Mouse (Mus musculus): ENCODE measurements around the gene 4930452B06Rik.
"Not testable (repeated sequence)": the region's sequence is repeated elsewhere in the genome, so short reads cannot be mapped to it uniquely, and the experiment has no call there.

Gene 4930452B06Rik

GRCm38 (mm10) chr14:8665636-8666411, at the start of gene 4930452B06Rik:
Gene 4930452B06Rik (minus strand): TSS chr14:8666240.
- peak; percentile 83 for DNase-seq (ENCODE audit: low read depth, low spot score)

DNA sequence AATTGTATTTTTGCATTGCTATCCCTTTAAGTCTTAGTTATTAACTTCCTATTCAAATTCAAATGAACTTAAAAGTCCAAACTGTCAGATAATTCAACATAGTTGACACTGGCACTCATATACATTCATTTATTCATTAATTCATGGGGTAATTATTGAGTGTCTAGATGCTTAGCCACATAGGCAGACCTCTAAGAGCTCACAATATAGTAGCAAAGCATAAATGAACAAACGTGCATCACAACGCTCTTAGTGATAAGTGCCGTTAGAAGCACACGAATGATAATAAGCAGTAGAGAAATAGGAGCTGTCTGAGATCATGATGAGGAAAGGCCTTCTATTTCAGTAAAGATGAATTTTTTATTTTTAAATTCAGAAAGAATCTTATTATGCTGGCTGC, 46.6 kb upstream of the 4930452B06Rik start:
- DNase-seq (ENCODE audit: low read depth, low spot score), result no peak

- no peak for DNase-seq (ENCODE audit: low read depth, low spot score)
These were observed 23.4 kb upstream of the 4930452B06Rik start for GRCm38 (mm10) chr14:8689451-8689850.

- no peak for DNase-seq (ENCODE audit: low read depth, low spot score)
These were observed 22.4 kb upstream of the 4930452B06Rik start for GRCm38 (mm10) chr14:8688462-8688861.

DNA sequence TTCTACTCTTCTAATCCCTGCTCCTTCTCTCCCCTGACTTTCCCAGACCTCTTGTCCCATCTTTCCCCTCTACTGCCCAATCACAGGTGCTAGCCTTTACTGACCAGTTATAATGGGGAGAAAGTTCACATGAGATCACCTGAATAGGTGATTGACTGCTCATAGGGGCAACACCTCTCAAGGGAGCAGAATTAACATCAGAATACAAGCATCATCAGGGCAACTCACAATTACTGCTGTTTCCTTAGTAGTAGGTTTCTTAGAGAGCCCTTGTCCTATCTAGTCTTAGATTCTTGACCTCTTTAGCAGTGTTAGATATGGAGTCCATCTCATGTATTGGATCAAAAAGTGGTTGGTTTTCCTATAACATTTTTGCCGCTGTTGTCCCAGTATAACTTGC, 20.1 kb upstream of the 4930452B06Rik start:
- no peak for DNase-seq (ENCODE audit: low read depth, low spot score)

DNA sequence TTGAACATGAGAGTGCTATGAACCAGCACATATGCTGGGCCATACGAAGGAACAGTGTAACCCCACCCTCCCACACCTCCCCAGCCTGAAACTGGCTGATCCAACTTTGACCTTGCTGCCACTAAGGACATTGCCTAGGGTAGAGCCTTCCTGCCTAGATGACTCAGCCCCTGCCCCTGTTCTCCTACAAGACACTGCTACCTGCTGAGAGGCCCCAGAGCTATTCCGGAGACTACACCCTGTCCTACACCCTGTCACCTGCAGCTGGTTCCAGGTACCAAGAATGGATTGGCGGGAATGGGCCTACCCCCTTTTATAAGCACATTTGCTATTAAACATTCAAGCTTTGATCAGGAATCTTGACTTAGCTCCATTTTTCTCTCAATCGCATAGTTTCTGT, 13.9 kb upstream of the 4930452B06Rik start:
- no peak for DNase-seq (ENCODE audit: low read depth, low spot score)

DNA sequence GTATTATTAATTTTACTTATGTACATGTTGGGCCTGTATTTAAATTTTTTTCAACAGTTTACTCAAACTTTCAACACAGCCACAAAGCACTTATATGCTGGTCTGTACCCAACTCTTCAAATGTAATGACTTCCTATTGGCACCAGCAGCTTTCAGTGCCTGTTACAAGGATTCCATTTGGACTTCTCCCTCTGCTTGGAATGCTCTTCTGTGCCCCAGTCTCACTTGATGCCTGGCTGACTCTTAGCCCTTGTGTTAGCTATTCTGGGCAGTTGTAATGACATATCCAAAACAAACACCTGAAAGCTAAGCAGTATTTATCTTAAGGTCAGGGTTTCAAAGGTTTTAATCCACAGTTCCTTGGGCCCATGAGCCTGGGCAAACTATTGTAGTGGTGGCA, 5.7 kb downstream of the 4930452B06Rik start:
- no peak for DNase-seq (ENCODE audit: low read depth, low spot score)

DNA sequence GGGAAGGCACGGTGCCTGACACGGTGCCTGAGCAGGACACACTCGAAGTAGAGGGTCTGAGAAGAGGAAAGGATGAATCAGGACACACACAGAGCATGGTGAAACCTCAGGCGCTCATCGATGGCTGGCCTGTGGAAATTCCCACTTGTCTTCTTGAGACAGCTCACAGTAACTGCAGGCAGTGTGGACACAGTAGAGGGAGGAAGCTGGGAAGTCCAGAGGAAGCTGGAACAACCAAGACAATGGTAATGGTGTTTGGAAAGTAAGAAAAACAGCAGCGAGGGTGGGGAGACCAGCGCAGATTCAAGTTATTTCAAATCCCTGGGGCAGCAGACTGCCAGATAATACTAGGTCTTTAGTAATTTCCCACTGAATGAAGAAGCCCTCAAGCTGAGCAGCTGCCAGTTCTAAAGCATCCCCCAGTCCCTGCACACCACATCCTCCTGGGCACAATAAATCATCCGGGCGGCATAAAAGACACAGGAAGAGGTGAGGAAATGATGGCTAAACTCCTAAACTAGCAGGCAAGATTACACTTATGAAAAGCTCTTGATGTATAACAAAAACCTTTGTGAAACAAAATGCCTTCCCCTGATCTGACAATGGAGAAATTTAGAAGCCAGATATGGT, 24.3 kb downstream of the 4930452B06Rik start:
- DNase-seq (ENCODE audit: low read depth, low spot score), result no peak

DNA sequence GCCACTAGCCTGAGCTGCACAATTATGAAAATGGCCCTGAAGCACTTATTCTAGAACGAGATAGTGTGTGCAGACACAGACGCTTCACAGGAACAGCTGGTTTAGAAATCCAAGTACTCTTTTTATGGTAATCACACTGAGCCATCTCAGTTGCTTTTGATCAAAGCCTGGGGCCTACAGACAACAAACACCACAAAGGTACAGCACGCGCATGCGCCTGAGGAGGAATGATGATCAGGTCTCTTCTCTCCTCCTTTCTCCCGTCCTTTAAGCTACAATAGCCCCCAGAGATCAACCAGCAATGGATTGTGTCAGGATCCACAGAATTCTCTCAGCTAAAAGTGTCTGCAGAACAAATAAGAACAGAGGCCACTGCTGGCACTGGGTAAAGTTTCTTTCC, 33.8 kb downstream of the 4930452B06Rik start:
- DNase-seq (ENCODE audit: low read depth, low spot score), result no peak

GRCm38 (mm10) chr14:8628406-8628805, 37.6 kb downstream of the 4930452B06Rik start:
- DNase-seq (ENCODE audit: low read depth, low spot score), result no peak

GRCm38 (mm10) chr14:8627481-8627880, 38.6 kb downstream of the 4930452B06Rik start:
- DNase-seq (ENCODE audit: low read depth, low spot score), result no peak

- no peak for DNase-seq (ENCODE audit: low read depth, low spot score)
These were observed 44.9 kb downstream of the 4930452B06Rik start for GRCm38 (mm10) chr14:8621164-8621563.

GRCm38 (mm10) chr14:8620580-8620979, 45.5 kb downstream of the 4930452B06Rik start:
- DNase-seq (ENCODE audit: low read depth, low spot score), result no peak

DNA sequence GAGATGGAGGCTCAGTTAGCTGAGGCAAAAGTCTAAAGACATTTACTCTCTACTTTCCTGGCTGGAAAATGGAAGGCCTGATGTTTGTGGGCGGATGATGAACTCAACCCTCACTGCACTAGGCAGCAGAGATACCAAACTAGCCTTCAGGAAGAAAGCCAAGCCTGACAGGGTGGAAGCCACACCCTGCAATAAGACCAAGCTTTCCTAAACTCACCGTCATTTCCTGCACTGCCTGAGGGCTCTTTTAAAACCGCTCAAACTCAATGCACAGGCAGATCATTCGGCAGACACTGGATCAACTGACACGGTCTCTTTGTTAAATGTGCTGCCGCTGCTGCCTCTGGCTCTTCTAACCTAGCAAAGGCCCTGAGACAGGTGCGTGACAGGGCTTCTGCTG, 50.4 kb downstream of the 4930452B06Rik start:
- no peak for DNase-seq (ENCODE audit: low read depth, low spot score)

DNA sequence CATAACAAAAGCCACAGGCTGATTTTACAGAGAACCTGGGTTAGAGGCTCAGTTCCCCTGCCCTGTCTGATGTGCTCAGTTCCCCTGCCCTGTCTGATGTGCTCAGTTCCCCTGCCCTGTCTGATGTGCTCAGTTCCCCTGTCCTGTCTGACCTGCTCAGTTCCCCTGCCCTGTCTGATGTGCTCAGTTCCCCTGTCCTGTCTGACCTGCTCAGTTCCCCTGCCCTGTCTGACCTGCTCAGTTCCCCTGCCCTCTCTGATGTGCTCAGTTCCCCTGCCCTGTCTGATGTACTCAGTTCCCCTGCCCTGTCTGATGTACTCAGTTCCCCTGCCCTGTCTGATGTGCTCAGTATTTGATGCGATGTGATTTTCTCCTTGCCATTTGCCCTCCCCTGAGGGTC, 51.6 kb downstream of the 4930452B06Rik start:
- DNase-seq (ENCODE audit: low read depth, low spot score), result not testable (repeated sequence)

GRCm38 (mm10) chr14:8612080-8612479, 54.0 kb downstream of the 4930452B06Rik start:
- no peak for DNase-seq (ENCODE audit: low read depth, low spot score)

GRCm38 (mm10) chr14:8610108-8610507, 55.9 kb downstream of the 4930452B06Rik start:
- no peak for DNase-seq (ENCODE audit: low read depth, low spot score)

- DNase-seq (ENCODE audit: low read depth, low spot score), result no peak
These were observed 57.4 kb downstream of the 4930452B06Rik start for GRCm38 (mm10) chr14:8608559-8609171.

- DNase-seq (ENCODE audit: low read depth, low spot score), result no peak
These were observed 61.1 kb downstream of the 4930452B06Rik start for GRCm38 (mm10) chr14:8604898-8605297.

- DNase-seq (ENCODE audit: low read depth, low spot score), result no peak
These were observed 81.0 kb downstream of the 4930452B06Rik start for GRCm38 (mm10) chr14:8585031-8585430.

GRCm38 (mm10) chr14:8551006-8551405, 115.0 kb downstream of the 4930452B06Rik start:
- not testable (repeated sequence) for DNase-seq (ENCODE audit: low read depth, low spot score)

- no peak for DNase-seq (ENCODE audit: low read depth, low spot score)
These were observed 116.9 kb downstream of the 4930452B06Rik start for GRCm38 (mm10) chr14:8549108-8549507.

DNA sequence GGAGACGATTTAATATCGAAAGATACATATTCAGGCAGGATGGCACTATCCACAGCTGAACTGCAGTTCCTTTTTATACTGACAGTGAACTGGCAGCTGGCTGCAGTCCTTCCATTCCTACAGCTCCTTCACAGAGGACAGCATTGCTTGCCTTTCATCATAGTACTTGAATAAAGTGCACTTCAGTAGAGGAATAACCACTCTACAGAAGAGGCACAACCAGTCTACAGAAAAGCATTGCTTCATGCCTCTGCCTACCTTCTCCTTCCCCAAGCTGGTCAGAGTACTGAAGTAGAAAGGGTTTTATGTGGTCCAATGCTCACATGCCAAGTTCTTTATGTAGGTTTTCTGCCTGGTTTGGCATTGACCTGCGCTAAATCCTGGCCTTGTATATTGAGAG, 130.0 kb downstream of the 4930452B06Rik start:
- DNase-seq (ENCODE audit: low read depth, low spot score), result no peak
